Mouse (Mus musculus): ENCODE results near the gene Prrg1.

DNA sequence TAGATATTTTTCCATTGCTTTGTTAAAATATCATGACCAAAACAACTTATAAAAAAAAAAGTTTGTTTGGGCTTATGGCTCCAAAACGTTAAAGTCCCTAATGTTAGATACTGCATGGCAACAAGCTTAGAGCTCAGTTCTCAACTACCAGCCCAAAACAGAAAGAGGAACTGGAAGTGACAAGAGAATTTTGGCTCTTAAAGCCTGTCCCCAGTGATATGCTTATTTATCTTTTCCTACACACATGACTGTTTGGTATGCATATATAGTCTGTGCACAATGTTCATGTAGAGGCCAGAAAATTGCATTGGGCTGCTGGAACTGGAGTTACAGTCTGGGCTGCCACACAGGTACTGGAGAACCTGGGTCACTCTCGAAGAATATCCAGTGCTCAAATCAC, 9.4 kb upstream of the Prrg1 start:
- no peak for TF ChIP-seq CTCF (conservative IDR thresholded peaks at IDR 0.05; ENCODE audit: low read length)
- TF ChIP-seq POU5F1 (IDR thresholded peaks at IDR 0.05; ENCODE audit: borderline replicate concordance, low read length), result no peak
- no peak for TF ChIP-seq NANOG (IDR thresholded peaks at IDR 0.05; ENCODE audit: borderline replicate concordance, low read length)

Measured in E14TG2a.4 (cell line).